Comparison of ENCODE assay signal across 8 mouse cellular contexts in the genomic region with DNA sequence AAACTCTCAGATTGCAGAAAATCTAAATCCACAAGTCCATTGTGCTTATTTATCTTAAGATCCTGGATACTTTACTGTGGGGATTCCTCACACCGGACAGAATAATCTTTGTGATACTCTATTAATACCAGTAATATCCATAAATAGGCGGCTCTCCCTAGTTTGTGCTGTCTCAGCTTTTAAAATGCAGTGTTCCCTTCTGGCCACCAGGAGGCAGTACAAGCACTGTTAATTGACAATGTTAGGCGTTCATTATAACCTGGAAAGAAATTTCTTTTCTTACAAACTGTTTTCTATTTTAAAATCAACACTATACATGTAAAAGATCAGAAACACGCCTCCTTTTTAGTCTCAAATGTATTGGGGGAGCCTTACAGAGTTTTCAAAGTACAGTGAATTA.
DNase-seq lines count a peak whose midpoint lies in the region; ATAC-seq lines count a peak whose summit lies in the region.

No protein-coding gene starts in this region.

- peak; percentile 32 for DNase-seq in hindbrain, embryonic 10.5 days (ENCODE audit: low spot score)
- DNase-seq in urinary bladder, postnatal 14 days (ENCODE audit: low spot score), result peak; percentile 41
- DNase-seq in urinary bladder, adult 18-20 months (ENCODE audit: low spot score in 2 of 2), result no peak
- DNase-seq in cerebellum, adult 8-10 months, result peak; percentile 22
- peak; percentile 62 to 65 for DNase-seq in kidney, postnatal 4 days
- peak; percentile 42 for DNase-seq in right cerebral cortex, postnatal 14 days
- no peak for DNase-seq in urinary bladder, postnatal 4 days (ENCODE audit: low spot score in 2 of 2)

- H3K27ac ChIP-seq in hindbrain, embryonic 10.5 days, result no peak overlapping the region
- no peak overlapping the region for H3K27ac ChIP-seq in hindbrain, embryonic 13.5 days

- H3K36me3 ChIP-seq in hindbrain, embryonic 10.5 days, result no peaks in the 10 kb centered on the region
- no peaks in the 10 kb centered on the region for H3K36me3 ChIP-seq in hindbrain, embryonic 13.5 days

- no peaks in the 10 kb centered on the region for H3K27me3 ChIP-seq in hindbrain, embryonic 10.5 days (ENCODE audit: insufficient read depth, poor library complexity, severe bottlenecking)
- no peaks in the 10 kb centered on the region for H3K27me3 ChIP-seq in hindbrain, embryonic 13.5 days

- 18% methylated on average over 4 of the region's 4 CpGs for WGBS in hindbrain, embryonic 10.5 days
- 19% methylated on average over 4 of the region's 4 CpGs for WGBS in hindbrain, embryonic 13.5 days

- peaks cover 11% of the 10 kb centered on the region for H3K4me1 ChIP-seq in hindbrain, embryonic 10.5 days (replicated peaks)
- H3K4me1 ChIP-seq in hindbrain, embryonic 13.5 days (replicated peaks), result peaks cover 10% of the 10 kb centered on the region

- H3K9ac ChIP-seq in hindbrain, embryonic 13.5 days, result no peak overlapping the region

- H3K4me2 ChIP-seq in hindbrain, embryonic 13.5 days, result no peak overlapping the region

- ATAC-seq in hindbrain, embryonic 13.5 days (ENCODE audit: low FRiP score), result no peak

- H3K4me3 ChIP-seq in hindbrain, embryonic 10.5 days, result no peak overlapping the region
- H3K4me3 ChIP-seq in hindbrain, embryonic 13.5 days, result no peak overlapping the region

- H3K9me3 ChIP-seq in hindbrain, embryonic 10.5 days, result no peaks in the 10 kb centered on the region
- H3K9me3 ChIP-seq in hindbrain, embryonic 13.5 days, result no peaks in the 10 kb centered on the region

Comparison
In these comparisons a context has a peak if more than half of its experiments do, and no peak if none do; other contexts are left out.
1. DNase-seq: peak in hindbrain, embryonic 10.5 days (single experiment), urinary bladder, postnatal 14 days (single experiment), cerebellum, adult 8-10 months (single experiment), kidney, postnatal 4 days (2 of 2) and right cerebral cortex, postnatal 14 days (single experiment); none in urinary bladder, adult 18-20 months (0 of 2) and urinary bladder, postnatal 4 days (0 of 2).